Mouse (Mus musculus): Measurements from ENCODE around the gene Etv3.

The Etv3 gene

DNA sequence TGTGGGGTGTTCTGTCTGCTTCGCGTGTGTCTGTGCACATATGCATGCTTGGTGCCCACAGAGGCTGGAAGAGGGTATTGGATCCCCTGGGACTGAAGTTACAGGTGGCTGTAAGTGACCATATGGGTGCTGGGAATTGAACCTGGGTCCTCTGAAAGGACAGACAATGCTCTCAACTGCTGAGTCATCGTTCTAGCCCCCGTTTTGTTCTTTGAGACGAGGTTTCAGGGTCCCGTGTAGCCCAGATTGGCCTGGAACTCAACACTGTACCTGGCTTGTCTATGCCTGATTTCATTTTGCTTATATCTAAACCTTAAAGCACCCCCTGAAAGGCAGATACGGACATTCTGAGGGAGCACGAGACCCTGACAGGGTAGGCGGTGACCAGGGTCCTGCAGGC, 14.4 kb upstream of the Etv3 start:
- in situ Hi-C loops (cut with MboI; ENCODE audit: low pct_unique_long_range_greater_than_20kb in 1 of 2, low sequenced_read_pairs in 2 of 2, unreplicated experiment in 1 of 2), result no loop called here

DNA sequence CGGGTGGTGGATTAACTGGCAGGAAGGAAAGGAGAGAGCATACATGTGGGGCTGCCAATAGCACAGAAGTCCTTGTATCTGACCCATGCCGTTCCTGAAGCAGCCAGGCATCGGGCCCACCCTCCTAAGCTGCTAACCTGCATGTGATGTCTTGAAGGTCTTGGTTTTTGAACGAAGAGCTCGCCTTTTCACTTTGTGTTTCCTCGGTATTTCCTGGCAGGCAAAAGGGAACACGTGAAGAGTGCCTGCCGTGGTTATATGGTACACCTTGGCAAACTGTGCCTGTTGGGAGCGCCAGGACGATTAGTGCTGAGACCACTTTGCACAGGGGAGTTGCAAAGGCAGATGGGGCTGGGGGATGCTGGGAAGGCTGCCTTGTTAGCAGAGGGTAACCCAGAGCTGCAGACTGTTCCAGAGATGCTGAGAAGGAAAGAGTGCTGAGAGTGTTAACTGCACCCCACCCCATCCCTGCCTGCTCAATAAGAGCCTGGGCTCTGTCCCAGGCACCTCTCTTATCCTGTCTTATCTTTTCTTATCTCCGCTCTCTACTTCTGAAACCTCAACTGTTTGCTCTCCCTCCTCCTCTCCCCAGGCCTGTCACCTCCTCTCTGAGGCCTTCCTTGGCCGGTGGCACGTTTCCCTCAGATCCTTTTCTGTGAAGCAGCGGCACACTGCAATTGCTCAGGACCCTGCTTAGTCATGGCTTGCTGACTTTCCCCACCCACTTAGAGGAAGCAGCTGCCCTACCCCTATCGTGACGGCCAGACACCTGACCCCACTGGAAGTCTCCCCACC, 13.0 kb upstream of the Etv3 start:
- in situ Hi-C loops (cut with MboI; ENCODE audit: low pct_unique_long_range_greater_than_20kb in 1 of 2, low sequenced_read_pairs in 2 of 2, unreplicated experiment in 1 of 2), result no loop called here

DNA sequence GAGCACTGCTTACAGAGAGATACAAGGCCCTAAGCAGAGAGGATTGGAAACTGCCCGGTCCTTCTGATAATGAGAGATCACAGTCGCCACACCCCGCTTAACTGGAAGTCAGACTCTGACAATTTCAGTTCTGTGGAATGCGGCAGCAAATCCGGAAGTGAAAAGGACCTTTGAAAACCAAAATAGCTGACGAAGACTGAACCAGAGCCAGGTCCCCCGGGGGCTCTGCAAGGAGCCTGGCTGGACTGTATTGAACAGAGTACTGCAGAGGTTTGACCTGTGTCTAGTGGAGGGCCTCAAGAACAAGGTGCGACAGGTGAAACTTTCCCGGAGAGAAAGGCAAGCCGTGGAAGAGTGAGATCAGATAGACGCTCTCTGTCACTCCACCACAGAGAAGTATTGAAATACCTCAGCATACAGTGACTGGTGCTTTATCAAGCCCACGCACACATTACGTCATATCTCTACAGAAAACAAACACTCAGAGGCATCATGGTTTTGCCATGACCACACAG, 9.6 kb upstream of the Etv3 start:
- in situ Hi-C loops (cut with MboI; ENCODE audit: low pct_unique_long_range_greater_than_20kb in 1 of 2, low sequenced_read_pairs in 2 of 2, unreplicated experiment in 1 of 2), result no loop called here

DNA sequence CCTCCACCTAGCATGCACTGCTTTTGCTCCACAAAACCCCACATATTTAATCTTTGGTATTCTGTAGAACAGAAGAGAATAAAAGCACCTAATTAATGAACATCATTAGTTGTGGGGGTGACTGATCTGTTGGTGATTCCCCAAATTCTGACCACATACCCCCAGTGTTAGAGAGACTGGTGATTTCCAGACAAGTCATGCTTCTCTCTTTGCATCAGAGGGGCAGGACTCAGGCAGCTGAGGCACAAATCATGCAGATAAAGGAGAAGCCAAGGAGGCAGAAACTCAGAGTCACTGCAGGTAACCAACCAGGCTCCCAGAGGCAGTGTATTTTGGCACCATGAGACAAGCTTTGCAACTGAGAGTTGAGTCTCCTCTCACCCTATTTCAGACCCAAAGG, 6.8 kb upstream of the Etv3 start:
- in situ Hi-C loops (cut with MboI; ENCODE audit: low pct_unique_long_range_greater_than_20kb in 1 of 2, low sequenced_read_pairs in 2 of 2, unreplicated experiment in 1 of 2), result no loop called here

DNA sequence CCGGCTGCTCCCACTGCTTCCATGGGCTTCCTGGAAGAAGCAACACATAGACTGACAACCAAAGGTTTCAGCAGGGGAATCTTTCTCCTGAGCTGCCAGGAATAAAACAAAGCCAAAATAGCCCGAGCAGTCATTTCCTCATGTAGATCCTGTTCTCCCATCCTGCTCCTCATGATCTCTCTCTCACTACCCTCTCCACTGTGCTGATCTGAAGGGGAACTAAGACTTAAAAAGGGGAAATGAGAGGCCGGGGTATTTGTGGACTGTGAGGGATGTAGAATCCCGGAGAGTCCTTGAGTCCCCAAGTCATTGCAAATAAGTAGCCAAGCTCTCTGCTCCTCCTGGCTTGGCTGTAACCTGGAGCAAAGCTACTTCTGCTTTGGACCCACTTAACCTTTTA, 4.1 kb upstream of the Etv3 start:
- in situ Hi-C loops (cut with MboI; ENCODE audit: low pct_unique_long_range_greater_than_20kb in 1 of 2, low sequenced_read_pairs in 2 of 2, unreplicated experiment in 1 of 2), result no loop called here

DNA sequence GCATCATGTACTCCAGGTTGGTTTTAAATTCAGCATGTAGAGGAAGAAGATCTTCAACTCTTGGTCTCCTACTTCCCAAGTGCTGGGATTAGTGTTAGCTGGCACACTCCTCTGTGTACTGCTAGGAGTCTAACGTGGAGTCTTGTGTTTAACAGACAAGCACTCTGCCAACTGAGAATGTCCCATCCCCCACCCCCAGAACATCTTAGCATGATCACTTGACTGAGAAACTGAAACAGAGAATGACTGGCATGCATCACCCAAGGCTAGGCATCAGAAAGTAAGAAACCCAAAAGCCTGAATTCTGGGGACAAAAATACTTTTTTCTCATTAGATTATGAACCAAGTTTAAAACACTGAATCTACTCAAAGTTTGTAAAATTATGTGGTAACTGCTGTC, 3.4 kb upstream of the Etv3 start:
- in situ Hi-C loops (cut with MboI; ENCODE audit: low pct_unique_long_range_greater_than_20kb in 1 of 2, low sequenced_read_pairs in 2 of 2, unreplicated experiment in 1 of 2), result no loop called here

DNA sequence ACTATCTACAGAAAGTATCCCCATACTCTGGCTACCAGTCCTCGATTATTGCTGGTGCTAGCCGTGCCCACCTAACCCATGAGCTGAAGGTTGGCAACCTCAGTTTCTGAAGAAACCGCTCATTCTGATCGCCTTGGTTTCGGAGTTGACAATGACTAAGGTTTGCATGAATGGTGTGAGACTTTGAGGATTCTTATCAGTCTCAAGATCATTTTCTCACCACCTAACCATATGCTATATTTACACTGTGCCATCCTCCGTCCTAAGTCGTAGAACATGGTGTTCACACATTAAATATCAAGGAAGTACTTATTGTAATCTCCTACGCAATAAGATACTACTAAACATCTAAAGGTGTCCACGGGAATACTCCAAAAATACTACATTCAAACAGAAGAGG, 1.5 kb upstream of the Etv3 start:
- in situ Hi-C loops (cut with MboI; ENCODE audit: low pct_unique_long_range_greater_than_20kb in 1 of 2, low sequenced_read_pairs in 2 of 2, unreplicated experiment in 1 of 2), result no loop called here

DNA sequence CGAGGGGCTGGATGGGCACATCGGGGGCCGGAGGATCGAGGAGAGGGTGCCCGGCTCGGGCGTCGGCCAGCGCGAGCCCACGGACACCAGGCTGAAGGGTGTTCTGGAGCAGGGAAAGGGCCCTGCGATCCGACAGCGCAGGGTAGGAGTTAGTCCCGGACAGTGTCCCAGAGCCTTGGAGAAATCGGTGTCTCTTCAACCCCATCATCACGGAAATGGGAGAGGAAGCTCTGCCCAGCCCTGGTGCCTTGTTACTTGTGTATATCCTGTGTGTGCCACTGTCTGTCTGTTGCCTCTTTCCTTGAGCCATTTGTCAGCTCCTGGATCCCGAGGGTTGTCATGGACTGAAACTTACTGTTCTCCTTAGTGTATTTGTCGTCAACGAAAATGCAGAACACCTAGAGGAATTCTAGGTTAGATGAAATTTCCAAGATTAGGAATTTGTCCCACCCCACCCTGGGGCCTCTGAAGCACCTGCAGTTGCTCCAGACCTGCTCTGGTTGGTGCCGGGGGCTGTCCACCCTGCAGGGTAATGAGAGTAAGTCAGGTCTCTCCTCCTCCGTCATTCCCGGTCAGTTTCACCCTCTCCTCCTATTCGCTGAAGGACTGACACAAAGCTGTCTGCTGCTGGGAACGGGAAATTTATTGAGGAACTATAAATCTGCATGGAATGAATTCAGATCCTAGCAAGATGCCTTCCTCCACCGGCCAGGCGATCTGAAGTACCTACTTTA, 797 bp downstream of the Etv3 start:
- in situ Hi-C loops (cut with MboI; ENCODE audit: low pct_unique_long_range_greater_than_20kb in 1 of 2, low sequenced_read_pairs in 2 of 2, unreplicated experiment in 1 of 2), result no loop called here

DNA sequence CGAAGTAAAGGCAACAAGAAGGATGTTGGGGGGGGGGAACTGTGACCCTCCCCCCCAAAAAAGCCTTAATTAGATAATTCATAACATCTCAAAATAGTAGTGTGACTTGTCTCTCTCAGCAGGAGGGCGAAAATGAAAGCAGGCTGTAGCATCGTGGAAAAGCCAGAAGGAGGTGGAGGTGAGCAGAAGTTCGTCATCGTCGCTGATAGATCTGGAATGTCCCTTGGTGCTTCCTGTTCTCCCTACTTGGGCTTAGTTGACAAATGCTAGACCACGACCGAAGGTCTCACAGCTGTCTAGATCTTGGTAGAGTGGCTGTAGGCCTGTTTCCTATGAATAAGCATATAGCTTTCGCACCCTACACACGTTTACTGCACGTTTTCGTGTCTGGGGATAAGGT, 1.9 kb downstream of the Etv3 start:
- in situ Hi-C loops (cut with MboI; ENCODE audit: low pct_unique_long_range_greater_than_20kb in 1 of 2, low sequenced_read_pairs in 2 of 2, unreplicated experiment in 1 of 2), result no loop called here

DNA sequence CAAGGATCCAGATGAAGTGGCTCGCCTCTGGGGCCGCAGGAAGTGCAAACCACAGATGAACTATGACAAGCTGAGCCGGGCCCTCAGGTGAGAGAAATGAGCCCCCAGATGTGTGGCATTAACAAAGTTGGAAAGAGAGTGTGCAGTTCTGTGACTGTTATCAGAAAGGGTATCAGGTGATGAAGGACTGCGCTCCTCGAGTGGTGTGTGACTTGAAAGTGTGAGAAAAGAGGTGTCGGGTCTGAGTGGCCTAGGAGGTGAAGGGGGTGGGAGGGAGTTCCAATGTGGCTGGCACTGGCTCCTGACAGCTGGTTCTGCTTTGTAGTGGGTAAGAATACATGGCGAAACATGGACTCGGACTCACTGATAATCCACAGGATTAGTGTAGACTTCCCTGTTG, 2.8 kb downstream of the Etv3 start:
- in situ Hi-C loops (cut with MboI; ENCODE audit: low pct_unique_long_range_greater_than_20kb in 1 of 2, low sequenced_read_pairs in 2 of 2, unreplicated experiment in 1 of 2), result no loop called here

DNA sequence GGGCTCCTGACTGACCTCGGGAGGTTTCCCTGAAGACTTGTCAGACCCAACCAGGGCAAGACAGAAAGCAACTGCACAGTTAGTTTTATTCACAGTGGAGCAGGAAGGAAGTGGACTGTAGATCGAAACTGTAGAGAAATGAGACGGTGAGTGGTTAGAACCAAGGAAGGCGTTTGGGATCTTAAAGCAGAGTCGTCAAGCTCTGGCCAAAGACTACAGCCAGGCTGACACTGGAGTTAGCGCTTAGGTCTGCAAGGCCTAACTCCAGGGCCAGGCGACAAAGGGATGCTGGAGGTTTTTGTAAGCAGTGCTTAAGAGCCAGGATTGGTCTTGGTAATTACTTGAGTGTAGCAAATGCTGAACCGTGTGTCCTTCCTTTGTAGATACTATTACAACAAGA, 3.6 kb downstream of the Etv3 start:
- in situ Hi-C loops (cut with MboI; ENCODE audit: low pct_unique_long_range_greater_than_20kb in 1 of 2, low sequenced_read_pairs in 2 of 2, unreplicated experiment in 1 of 2), result no loop called here

DNA sequence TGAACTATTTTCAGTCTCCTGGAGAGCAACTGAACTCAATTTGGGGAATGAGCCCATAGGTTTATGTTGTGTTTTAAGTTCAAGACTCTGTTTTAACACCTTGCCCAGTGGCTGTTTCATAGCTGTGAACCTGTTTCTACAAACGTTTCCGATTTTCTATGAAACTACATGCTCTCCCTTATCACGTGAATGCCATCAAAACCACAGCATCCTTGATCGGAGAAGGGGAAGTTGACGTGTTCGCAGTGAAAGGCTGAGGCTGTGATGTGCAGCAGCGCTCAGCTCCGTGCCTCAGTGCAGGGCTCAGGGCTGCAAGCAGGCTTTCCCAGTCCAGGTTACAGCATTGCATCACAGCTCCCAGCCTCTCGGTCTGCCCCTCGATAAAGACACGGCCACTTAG, 4.4 kb downstream of the Etv3 start:
- in situ Hi-C loops (cut with MboI; ENCODE audit: low pct_unique_long_range_greater_than_20kb in 1 of 2, low sequenced_read_pairs in 2 of 2, unreplicated experiment in 1 of 2), result no loop called here

DNA sequence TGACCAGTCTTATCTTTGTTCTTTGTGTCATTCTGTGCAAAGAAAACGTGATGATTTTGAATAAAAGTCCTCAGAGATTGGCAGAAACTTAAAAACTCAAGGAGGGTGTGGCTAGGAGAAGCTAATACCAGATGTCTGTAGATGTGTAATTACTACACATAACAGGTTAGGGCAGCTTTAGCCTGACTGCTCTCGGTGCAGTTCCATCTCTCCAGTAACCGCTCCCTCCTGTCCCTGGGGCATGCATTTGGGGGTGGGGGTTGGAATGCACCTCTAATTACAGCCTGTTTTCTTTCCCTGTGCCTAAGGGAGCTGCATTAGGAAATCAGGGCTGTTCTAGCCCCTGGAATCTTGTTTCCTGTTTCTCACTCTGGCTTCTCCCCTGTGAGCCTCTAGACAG, 5.0 kb downstream of the Etv3 start:
- in situ Hi-C loops (cut with MboI; ENCODE audit: low pct_unique_long_range_greater_than_20kb in 1 of 2, low sequenced_read_pairs in 2 of 2, unreplicated experiment in 1 of 2), result no loop called here

DNA sequence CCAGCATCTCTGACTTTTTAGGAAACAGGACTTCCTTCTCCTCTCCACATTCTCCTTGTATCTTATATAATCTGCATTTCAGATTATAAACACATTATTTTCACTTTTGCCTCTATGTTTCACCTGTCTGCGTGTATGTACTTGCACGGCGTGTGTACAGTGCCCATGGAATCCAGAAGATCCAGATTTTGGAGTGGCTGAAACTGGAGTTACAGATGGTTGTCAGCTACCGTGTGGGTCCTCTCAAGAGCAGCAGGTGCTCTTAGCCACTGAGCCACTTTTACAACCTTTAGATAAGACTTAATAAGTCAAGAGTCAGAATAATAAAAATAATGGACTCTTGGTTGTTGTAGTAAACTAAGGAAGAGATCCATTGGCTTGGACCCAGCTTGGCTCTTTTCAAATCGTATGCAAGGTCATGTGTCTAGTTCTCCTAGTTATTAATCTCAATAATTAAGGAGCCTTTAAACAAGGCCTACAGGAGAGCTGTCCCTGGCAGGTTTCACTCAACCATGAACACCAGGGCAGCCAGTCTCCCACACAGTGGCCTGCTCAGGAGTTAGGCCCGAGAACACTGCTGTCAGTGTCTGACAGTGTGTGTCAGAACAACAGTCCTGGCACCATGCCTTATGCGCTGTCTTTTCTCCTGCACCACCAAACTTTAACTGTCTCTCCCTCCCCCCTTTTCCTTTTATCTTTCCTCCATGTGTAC, 8.6 kb downstream of the Etv3 start:
- in situ Hi-C loops (cut with MboI; ENCODE audit: low pct_unique_long_range_greater_than_20kb in 1 of 2, low sequenced_read_pairs in 2 of 2, unreplicated experiment in 1 of 2), result no loop called here

DNA sequence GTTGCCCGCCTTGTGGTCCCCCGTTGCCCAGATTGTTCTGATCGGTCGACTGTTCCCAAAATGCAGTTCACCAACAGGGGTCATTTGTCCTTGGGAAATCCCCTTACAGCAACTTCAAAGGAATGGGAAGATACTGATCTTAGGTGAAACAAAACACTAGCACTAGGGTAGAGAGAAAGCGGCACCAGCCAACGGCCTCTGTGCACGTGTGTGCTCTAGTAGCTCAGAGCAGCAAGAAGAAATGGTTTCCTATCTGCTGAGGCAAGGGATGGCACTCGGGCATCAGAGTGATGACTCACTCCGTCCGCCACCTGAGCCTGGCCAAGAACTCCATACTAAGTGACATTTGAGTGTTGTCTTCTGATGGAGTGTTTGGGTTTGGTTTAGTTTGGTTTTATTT, 12.8 kb downstream of the Etv3 start:
- in situ Hi-C loops (cut with MboI; ENCODE audit: low pct_unique_long_range_greater_than_20kb in 1 of 2, low sequenced_read_pairs in 2 of 2, unreplicated experiment in 1 of 2), result no loop called here

DNA sequence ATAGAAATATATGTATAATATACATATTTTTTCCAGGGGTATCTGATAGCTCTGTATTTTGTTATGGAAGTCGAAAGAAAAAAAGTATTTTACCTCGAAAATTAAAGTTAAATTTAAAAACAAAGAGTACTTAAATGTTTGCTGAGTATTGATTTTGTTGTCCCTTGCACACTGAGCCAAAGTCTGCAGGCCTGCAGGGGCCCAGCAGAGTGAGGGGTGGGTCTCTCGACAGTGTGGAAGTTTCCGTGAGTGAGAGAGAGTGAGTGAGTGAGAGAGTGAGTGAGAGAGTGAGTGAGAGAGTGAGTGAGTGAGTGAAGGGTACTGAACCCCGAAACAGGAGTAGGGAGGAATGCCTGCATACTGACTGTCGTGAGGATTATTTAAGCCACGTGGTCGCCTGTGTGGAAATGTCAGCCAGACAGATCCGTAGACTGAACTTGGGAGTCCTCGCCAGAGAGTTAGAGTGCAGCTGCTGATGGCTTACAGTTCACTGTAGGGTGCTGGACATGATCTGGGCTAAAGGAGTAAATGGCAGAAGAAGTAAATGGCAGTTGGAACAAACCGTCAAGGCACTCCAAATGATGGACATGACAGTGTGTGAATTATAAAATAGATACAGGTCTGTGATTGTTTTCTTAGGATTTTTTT, 14.9 kb downstream of the Etv3 start:
- in situ Hi-C loops (cut with MboI; ENCODE audit: low pct_unique_long_range_greater_than_20kb in 1 of 2, low sequenced_read_pairs in 2 of 2, unreplicated experiment in 1 of 2), result no loop called here

DNA sequence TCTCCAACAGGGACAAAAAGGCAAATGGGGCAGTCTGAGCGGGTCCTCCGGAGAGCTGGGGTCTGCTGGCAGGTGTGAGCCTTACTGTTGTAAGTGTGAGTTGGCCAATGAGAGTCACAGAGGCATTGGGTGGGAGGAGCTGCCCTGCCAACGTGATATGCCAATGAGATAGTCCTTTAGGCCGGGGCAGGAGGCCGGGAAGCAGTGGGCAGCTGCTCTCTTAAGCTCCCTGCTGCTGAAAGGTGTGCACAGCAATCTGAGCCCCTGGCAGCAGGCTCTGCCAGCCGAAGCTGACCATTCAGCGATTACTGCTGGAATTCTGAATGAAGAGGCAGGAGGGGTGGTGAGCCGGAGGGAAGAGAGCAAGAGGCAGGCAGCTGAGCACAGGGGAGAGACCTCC, 15.5 kb downstream of the Etv3 start:
- in situ Hi-C loops (cut with MboI; ENCODE audit: low pct_unique_long_range_greater_than_20kb in 1 of 2, low sequenced_read_pairs in 2 of 2, unreplicated experiment in 1 of 2), result no loop called here

DNA sequence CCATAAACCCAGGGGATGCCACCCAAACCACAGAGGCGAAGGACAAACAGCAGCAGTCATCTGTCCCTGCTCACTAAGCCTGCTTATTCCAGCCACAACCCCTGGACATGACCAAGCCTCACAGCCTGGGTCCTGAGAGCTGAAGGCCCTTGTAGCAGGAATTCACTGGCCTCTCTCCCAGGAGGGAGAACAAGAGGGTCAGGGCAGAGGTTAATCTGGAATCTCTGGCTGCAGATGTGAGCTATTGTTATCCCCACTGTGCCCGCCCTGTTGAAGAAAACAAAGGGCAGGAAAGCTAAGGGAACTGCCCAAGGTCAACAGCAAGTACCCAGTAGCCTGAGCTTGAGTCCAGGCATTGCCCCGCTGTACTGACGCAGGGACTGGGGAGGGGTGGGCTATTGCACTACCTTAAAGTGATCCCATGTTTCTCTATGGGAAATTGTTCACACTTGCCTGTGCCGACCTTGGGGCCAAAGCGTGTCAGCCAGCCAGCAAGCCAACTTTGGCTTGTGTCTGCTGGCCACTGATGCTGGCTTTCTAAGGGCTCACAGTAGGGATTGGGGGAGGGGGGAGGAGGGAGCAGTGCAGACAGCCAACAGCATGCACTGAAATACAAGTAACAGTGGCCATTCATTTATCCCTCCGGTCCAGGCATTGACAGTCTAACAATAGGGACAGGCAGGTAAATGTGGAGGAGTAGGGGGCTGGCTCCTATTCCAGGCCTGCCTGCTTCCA, 17.4 kb downstream of the Etv3 start:
- in situ Hi-C loops (cut with MboI; ENCODE audit: low pct_unique_long_range_greater_than_20kb in 1 of 2, low sequenced_read_pairs in 2 of 2, unreplicated experiment in 1 of 2), result no loop called here
